Mouse (Mus musculus): ENCODE data around the gene Cept1. TPM values are rescaled to one million over a fixed set of nuclear protein-coding genes. Genes with fewer than 3 reads are reported as not detected.

Gene Cept1
- polyA plus RNA-seq, 1 experiment from 2014 or later, result 52.0 TPM

Other genes with a start within 250 kb of the Cept1 start
- gene Chil6, start 141.6 kb downstream of the Cept1 start, polyA plus RNA-seq (2014; fragmentation: Nextera tagmentation; extraction: Ambion mirVana), result not detected in 2 replicates
- gene Dennd2d, start 65.4 kb downstream of the Cept1 start, polyA plus RNA-seq (2014; fragmentation: Nextera tagmentation; extraction: Ambion mirVana), result 1.4 and 1.8 TPM in 2 replicates
- 33.9 and 34.9 TPM in 2 replicates for gene Dram2, start within 50 bp of the Cept1 start, polyA plus RNA-seq (2014; fragmentation: Nextera tagmentation; extraction: Ambion mirVana)
- 15.8 and 17.2 TPM in 2 replicates for gene Lrif1, start 137.2 kb upstream of the Cept1 start, polyA plus RNA-seq (2014; fragmentation: Nextera tagmentation; extraction: Ambion mirVana)
- gene Cd53, start 242.3 kb upstream of the Cept1 start, polyA plus RNA-seq (2014; fragmentation: Nextera tagmentation; extraction: Ambion mirVana), result 1.6 and 3.7 TPM in 2 replicates